Mouse (Mus musculus): ENCODE data around the gene Dcxr.

DNA sequence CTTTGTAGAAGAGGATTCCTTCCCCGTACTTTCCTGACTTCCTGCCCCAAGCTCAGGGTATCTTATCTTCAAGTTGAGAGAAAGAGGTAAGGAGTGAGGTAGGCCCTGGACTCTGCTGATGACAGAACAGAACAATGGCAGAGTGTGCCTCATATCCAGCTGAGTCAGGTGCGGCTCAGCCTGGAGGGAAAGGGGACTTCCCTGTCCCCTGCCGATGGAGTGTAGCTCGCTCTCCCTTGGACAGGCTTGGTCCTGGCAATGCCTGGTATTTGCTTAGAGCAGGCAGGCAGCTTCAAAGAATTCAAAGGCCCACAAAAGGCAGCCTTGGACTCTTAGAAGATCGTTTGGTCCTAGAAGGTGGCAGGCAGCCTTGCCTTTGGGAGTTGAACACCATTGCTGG, 21.0 kb downstream of the Dcxr start:
- TF ChIP-seq CHD2 (IDR thresholded peaks at IDR 0.05; ENCODE audit: low read depth, low read length) (no peak), ZNF384 (IDR thresholded peaks at IDR 0.05; ENCODE audit: low read depth, low read length) (no peak), MAFK (IDR thresholded peaks at IDR 0.05; ENCODE audit: insufficient read depth, low read depth, low read length) (no peak)
